Mouse (Mus musculus): ENCODE results near the gene Cd93. TPM values are rescaled to one million over a fixed set of nuclear protein-coding genes. Genes with fewer than 3 reads are reported as not detected.

The Cd93 gene
- total and polyA plus RNA-seq, 2 experiments from 2014 or later: 4.5 to 16.9 TPM

DNA sequence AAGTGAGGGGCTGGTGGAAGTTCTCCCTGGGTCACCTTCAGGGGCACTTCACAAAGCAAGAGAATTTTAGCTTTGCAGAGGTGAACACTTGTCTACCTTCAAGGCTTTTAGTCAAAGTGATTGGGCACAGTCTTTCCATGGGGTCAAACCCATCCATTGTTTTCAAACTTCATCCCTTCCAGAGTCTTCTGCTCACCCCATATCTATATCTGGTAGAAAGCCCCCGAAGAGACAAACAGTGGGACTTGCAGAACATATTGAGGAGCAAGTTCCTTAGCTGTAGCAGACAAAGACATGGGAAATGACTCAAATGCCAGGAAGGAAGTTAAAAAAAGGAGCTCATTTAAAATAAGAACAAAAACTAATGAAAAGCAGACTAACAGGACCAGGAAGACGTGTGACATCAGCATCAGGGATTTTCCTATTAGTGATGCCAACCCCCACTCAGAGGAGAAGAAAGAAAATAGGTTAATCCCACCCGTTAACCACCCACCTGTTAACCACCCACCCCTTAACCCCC, 24.6 kb upstream of the Cd93 start:
- Histone ChIP-seq H3K4me2 (ENCODE audit: low read depth, low read length, poor library complexity, severe bottlenecking) (no peak overlapping the region), H3K9me3 (ENCODE audit: low read length) (no peaks in the 10 kb centered on the region), H3K27me3 (ENCODE audit: insufficient read depth, low read length) (no peaks in the 10 kb centered on the region), H3K36me3 (ENCODE audit: insufficient read depth, low read length) (no peaks in the 10 kb centered on the region), H3K27ac (ENCODE audit: low read depth, low read length) (no peak overlapping the region), H3K9ac (replicated peaks; ENCODE audit: low read length, poor library complexity, severe bottlenecking) (no peak overlapping the region), H3K4me1 (ENCODE audit: insufficient read depth, low read length) (no peaks in the 10 kb centered on the region), H3K4me3 (ENCODE audit: low read depth, low read length) (no peak overlapping the region)
- 78% methylated on average over 3 of the region's 3 CpGs for WGBS
- TF ChIP-seq CTCF (IDR thresholded peaks at IDR 0.05): no peak
- DNase-seq (ENCODE audit: low spot score): no peak
- no peak for ATAC-seq (ENCODE audit: low FRiP score)

DNA sequence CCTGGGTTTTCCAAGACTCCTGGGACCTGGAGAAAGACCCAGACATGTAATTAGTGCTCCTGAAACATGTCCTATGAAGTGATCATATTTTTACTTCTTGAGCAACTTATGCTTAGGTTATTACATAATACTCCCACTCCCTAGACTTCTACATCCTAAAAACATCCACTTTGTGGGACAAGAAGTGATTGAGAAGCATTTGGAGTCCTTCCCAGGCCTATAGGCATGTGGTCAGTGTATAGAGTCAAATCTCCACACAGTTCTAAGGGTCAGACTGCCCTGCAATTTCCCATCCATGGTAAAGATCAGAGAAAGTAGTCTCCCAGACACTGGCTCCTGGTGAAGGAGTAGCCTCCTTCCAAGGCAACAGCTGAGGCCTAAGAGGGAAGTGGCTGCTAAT, 12.0 kb upstream of the Cd93 start:
- H3K4me3 ChIP-seq (ENCODE audit: low read depth, low read length): no peak overlapping the region
- no peaks in the 10 kb centered on the region for H3K36me3 ChIP-seq (ENCODE audit: insufficient read depth, low read length)
- no peaks in the 10 kb centered on the region for H3K27me3 ChIP-seq (ENCODE audit: insufficient read depth, low read length)
- no peak overlapping the region for H3K27ac ChIP-seq (ENCODE audit: low read depth, low read length)
- no peaks in the 10 kb centered on the region for H3K4me1 ChIP-seq (ENCODE audit: insufficient read depth, low read length)
- no peak overlapping the region for H3K4me2 ChIP-seq (ENCODE audit: low read depth, low read length, poor library complexity, severe bottlenecking)
- no peak for TF ChIP-seq CTCF (IDR thresholded peaks at IDR 0.05)
- no peaks in the 10 kb centered on the region for H3K9me3 ChIP-seq (ENCODE audit: low read length)
- DNase-seq (ENCODE audit: low spot score) (no peak), ATAC-seq (ENCODE audit: low FRiP score) (no peak)
- H3K9ac ChIP-seq (replicated peaks; ENCODE audit: low read length, poor library complexity, severe bottlenecking): no peak overlapping the region

GRCm38 (mm10) chr2:148454014-148454542, 10.7 kb upstream of the Cd93 start:
- ATAC-seq (ENCODE audit: low FRiP score): no peak
- H3K4me1 ChIP-seq (ENCODE audit: insufficient read depth, low read length): no peaks in the 10 kb centered on the region

DNA sequence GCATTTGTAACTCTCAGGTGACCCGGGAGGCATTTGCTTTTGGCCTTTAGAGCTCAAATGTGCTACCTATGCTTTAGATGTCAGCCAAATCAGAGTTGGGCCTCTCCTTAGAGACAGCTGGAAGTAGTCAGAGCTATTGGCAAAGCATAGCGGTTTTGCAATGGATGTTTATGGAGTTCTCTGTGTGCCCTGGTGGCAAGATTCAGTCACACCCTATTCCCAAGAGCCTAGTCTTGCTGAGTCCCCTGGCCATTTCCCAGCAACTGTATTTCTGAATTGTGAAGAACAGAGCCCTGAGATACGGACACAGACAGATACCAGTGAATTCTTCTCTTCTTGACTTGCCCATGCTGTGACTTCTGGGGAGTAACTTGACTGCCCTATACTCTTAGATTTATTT, 9.7 kb upstream of the Cd93 start:
- DNase-seq (ENCODE audit: low spot score) (no peak), ATAC-seq (ENCODE audit: low FRiP score) (no peak)
- Histone ChIP-seq H3K27me3 (ENCODE audit: insufficient read depth, low read length) (no peaks in the 10 kb centered on the region), H3K27ac (ENCODE audit: low read depth, low read length) (no peak overlapping the region), H3K4me1 (ENCODE audit: insufficient read depth, low read length) (no peaks in the 10 kb centered on the region), H3K4me2 (ENCODE audit: low read depth, low read length, poor library complexity, severe bottlenecking) (no peak overlapping the region), H3K36me3 (ENCODE audit: insufficient read depth, low read length) (no peaks in the 10 kb centered on the region), H3K9me3 (ENCODE audit: low read length) (no peaks in the 10 kb centered on the region), H3K4me3 (ENCODE audit: low read depth, low read length) (no peak overlapping the region), H3K9ac (replicated peaks; ENCODE audit: low read length, poor library complexity, severe bottlenecking) (no peak overlapping the region)
- no peak for TF ChIP-seq CTCF (IDR thresholded peaks at IDR 0.05)
- WGBS: 90% methylated on average over 3 of the region's 3 CpGs

More at GRCm38 (mm10) chr2:148454014-148454542, 10.7 kb upstream of the Cd93 start:
- Histone ChIP-seq H3K27me3 (ENCODE audit: insufficient read depth, low read length) (no peaks in the 10 kb centered on the region), H3K4me3 (ENCODE audit: low read depth, low read length) (no peak overlapping the region), H3K36me3 (ENCODE audit: insufficient read depth, low read length) (no peaks in the 10 kb centered on the region), H3K27ac (ENCODE audit: low read depth, low read length) (no peak overlapping the region), H3K9ac (replicated peaks; ENCODE audit: low read length, poor library complexity, severe bottlenecking) (no peak overlapping the region), H3K4me2 (ENCODE audit: low read depth, low read length, poor library complexity, severe bottlenecking) (no peak overlapping the region), H3K9me3 (ENCODE audit: low read length) (no peaks in the 10 kb centered on the region)
- DNase-seq (ENCODE audit: low spot score): no peak
- no peak for TF ChIP-seq CTCF (IDR thresholded peaks at IDR 0.05)
- WGBS: 85% methylated on average over 4 of the region's 4 CpGs

DNA sequence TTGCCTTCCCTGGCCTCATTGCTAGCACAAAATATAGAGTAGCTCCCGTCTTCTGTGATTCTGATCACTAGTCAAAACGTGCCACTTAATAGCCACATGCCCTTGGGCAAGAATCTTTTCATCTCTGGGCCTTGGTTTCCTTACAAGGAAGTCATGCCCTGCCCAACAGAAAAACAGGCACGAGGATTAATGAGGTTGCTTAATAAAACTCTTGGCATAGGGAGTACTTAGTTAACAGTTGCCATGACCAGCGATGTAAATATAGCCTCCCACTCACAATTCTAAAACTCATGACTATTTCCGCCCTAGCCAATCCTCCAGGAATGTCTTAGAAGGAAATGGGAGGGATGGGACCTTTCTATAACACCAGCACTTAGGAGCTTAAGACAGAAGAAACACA, 8.1 kb upstream of the Cd93 start:
- Histone ChIP-seq H3K36me3 (ENCODE audit: insufficient read depth, low read length) (no peaks in the 10 kb centered on the region), H3K27me3 (ENCODE audit: insufficient read depth, low read length) (no peaks in the 10 kb centered on the region), H3K9me3 (ENCODE audit: low read length) (no peaks in the 10 kb centered on the region), H3K9ac (replicated peaks; ENCODE audit: low read length, poor library complexity, severe bottlenecking) (no peak overlapping the region), H3K4me3 (ENCODE audit: low read depth, low read length) (no peak overlapping the region), H3K27ac (ENCODE audit: low read depth, low read length) (no peak overlapping the region), H3K4me2 (ENCODE audit: low read depth, low read length, poor library complexity, severe bottlenecking) (no peak overlapping the region), H3K4me1 (ENCODE audit: insufficient read depth, low read length) (no peaks in the 10 kb centered on the region)
- WGBS: 81% methylated on average over 5 of the region's 5 CpGs
- no peak for TF ChIP-seq CTCF (IDR thresholded peaks at IDR 0.05)
- no peak for DNase-seq (ENCODE audit: low spot score)
- no peak for ATAC-seq (ENCODE audit: low FRiP score)

DNA sequence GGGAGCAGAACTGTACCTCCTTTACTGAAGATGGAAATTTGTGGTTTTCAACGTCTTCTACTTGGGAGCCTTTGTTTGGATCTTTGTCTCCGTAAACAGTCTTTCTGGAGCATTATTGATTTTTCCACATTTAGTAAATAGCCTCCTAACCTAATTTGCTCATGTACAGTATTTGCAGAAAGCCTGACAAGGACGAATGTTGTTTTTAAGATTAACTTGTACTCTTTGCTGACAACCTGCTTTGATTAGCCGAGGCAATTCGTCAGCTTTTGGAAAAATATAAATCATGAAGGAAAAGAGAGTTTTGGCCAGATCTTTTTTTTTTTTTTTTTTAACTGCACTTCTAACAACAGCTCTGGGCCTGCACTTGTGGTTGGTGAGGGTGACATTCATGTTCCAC, 7.3 kb upstream of the Cd93 start:
- ATAC-seq (ENCODE audit: low FRiP score) (no peak), DNase-seq (ENCODE audit: low spot score) (no peak)
- Histone ChIP-seq H3K4me3 (ENCODE audit: low read depth, low read length) (no peak overlapping the region), H3K4me1 (ENCODE audit: insufficient read depth, low read length) (no peaks in the 10 kb centered on the region), H3K9me3 (ENCODE audit: low read length) (no peaks in the 10 kb centered on the region), H3K36me3 (ENCODE audit: insufficient read depth, low read length) (no peaks in the 10 kb centered on the region), H3K9ac (replicated peaks; ENCODE audit: low read length, poor library complexity, severe bottlenecking) (no peak overlapping the region), H3K27ac (ENCODE audit: low read depth, low read length) (no peak overlapping the region), H3K27me3 (ENCODE audit: insufficient read depth, low read length) (no peaks in the 10 kb centered on the region), H3K4me2 (ENCODE audit: low read depth, low read length, poor library complexity, severe bottlenecking) (no peak overlapping the region)
- WGBS: 86% methylated on average over 5 of the region's 5 CpGs
- no peak for TF ChIP-seq CTCF (IDR thresholded peaks at IDR 0.05)

All from midbrain, postnatal 0 days (tissue).